Comparison of ENCODE assay signal across 19 mouse cellular contexts in genomic region chr11:116690701-116691575, GRCm38 (mm10). TPM values are rescaled to one million over a fixed set of nuclear protein-coding genes. Genes with fewer than 3 reads are reported as not detected.
DNase-seq lines count a peak whose midpoint lies in the region; ATAC-seq and TF ChIP-seq lines count a peak whose summit lies in the region.
"Had no signal": no experiment of that assay in that cellular context is flagged by ENCODE, and none has a peak within 500 bp of the region (broad histone marks: within the 10 kb centered on the region; RNA-seq: fewer than 3 reads in every experiment).

No protein-coding gene starts in this region.

- WGBS in kidney, adult 2 months, result 48% methylated on average over 18 of the region's 18 CpGs
- WGBS in kidney, embryonic 16.5 days, result 51% methylated on average over 18 of the region's 18 CpGs
- WGBS in intestine, embryonic 14.5 days, result 48% methylated on average over 18 of the region's 18 CpGs
- 60% methylated on average over 18 of the region's 18 CpGs for WGBS in stomach, embryonic 16.5 days
- WGBS in midbrain, embryonic 11.5 days, result 39% methylated on average over 18 of the region's 18 CpGs
- WGBS in thymus, adult 2 months, result 89% methylated on average over 18 of the region's 18 CpGs

- H3K4me2 ChIP-seq in kidney, embryonic 16.5 days (replicated peaks; ENCODE audit: low read depth, low read length), result no peak overlapping the region
- H3K4me2 ChIP-seq in intestine, embryonic 14.5 days (ENCODE audit: low read length), result no peak overlapping the region
- no peak overlapping the region for H3K4me2 ChIP-seq in stomach, embryonic 16.5 days (ENCODE audit: low read depth, low read length)
- no peak overlapping the region for H3K4me2 ChIP-seq in midbrain, embryonic 11.5 days
- H3K4me2 ChIP-seq: forebrain, embryonic 13.5 days; hindbrain, embryonic 13.5 days; midbrain, embryonic 13.5 days; neural tube, embryonic 15.5 days had no signal

- peaks cover 12% of the 10 kb centered on the region; the same call in 1 of the 2 replicates for H3K4me1 ChIP-seq in kidney, adult 2 months (ENCODE audit: control insufficient read depth, insufficient read depth, low read length)
- H3K4me1 ChIP-seq in kidney, embryonic 16.5 days (ENCODE audit: insufficient read depth, low read length), result peaks cover 10% of the 10 kb centered on the region
- peaks cover 8% of the 10 kb centered on the region; the same call in 1 of the 2 replicates for H3K4me1 ChIP-seq in intestine, embryonic 14.5 days (replicated peaks; ENCODE audit: control insufficient read depth, insufficient read depth, low read length)
- H3K4me1 ChIP-seq in stomach, embryonic 16.5 days (ENCODE audit: control insufficient read depth, insufficient read depth, low read length), result peaks cover 6% of the 10 kb centered on the region; the same call in 1 of the 2 replicates
- H3K4me1 ChIP-seq in midbrain, embryonic 11.5 days (ENCODE audit: control insufficient read depth, insufficient read depth, low read length), result peaks cover 9% of the 10 kb centered on the region
- peaks cover 9% of the 10 kb centered on the region for H3K4me1 ChIP-seq in thymus, adult 2 months (replicated peaks; ENCODE audit: control insufficient read depth, insufficient read depth, low read length)

- H3K4me3 ChIP-seq in kidney, adult 2 months (ENCODE audit: insufficient read depth, low read depth, low read length), result no peak overlapping the region
- H3K4me3 ChIP-seq in kidney, embryonic 16.5 days (ENCODE audit: low read length), result no peak overlapping the region
- no peak overlapping the region for H3K4me3 ChIP-seq in intestine, embryonic 14.5 days (ENCODE audit: low read depth, low read length)
- H3K4me3 ChIP-seq in stomach, embryonic 16.5 days (replicated peaks; ENCODE audit: low read length), result no peak overlapping the region
- H3K4me3 ChIP-seq in midbrain, embryonic 11.5 days (ENCODE audit: low read depth, low read length), result no peak overlapping the region
- no peak overlapping the region for H3K4me3 ChIP-seq in thymus, adult 2 months (ENCODE audit: control insufficient read depth, insufficient read depth, low read length)
- H3K4me3 ChIP-seq: embryonic facial prominence, embryonic 10.5 days; forebrain, embryonic 13.5 days; heart, embryonic 10.5 days; hindbrain, embryonic 13.5 days; midbrain, embryonic 13.5 days; myocyte; neural tube, embryonic 15.5 days had no signal

- H3K36me3 ChIP-seq in kidney, adult 2 months (ENCODE audit: control insufficient read depth, insufficient read depth, low read length), result no peaks in the 10 kb centered on the region
- no peaks in the 10 kb centered on the region for H3K36me3 ChIP-seq in kidney, embryonic 16.5 days (ENCODE audit: insufficient read depth, low read length)
- no peaks in the 10 kb centered on the region for H3K36me3 ChIP-seq in intestine, embryonic 14.5 days (ENCODE audit: control insufficient read depth, insufficient read depth, low read length)
- H3K36me3 ChIP-seq in stomach, embryonic 16.5 days (ENCODE audit: control insufficient read depth, insufficient read depth, low read length), result no peaks in the 10 kb centered on the region
- H3K36me3 ChIP-seq in midbrain, embryonic 11.5 days (ENCODE audit: control insufficient read depth, insufficient read depth, low read length), result no peaks in the 10 kb centered on the region
- no peaks in the 10 kb centered on the region for H3K36me3 ChIP-seq in thymus, adult 2 months (ENCODE audit: control insufficient read depth, insufficient read depth, low read length)
- H3K36me3 ChIP-seq: heart, embryonic 10.5 days had no signal

- no peak for ATAC-seq in kidney, embryonic 16.5 days (ENCODE audit: low FRiP score, low TSS enrichment)
- ATAC-seq in intestine, embryonic 14.5 days (replicated peaks; ENCODE audit: low FRiP score, low TSS enrichment, low read depth), result peak; percentile 48
- no peak for ATAC-seq in stomach, embryonic 16.5 days (ENCODE audit: insufficient read depth, low FRiP score)
- ATAC-seq in midbrain, embryonic 11.5 days (ENCODE audit: low FRiP score), result no peak
- ATAC-seq: forebrain, embryonic 13.5 days; liver, postnatal 0 days; midbrain, embryonic 13.5 days had no signal

- peak; percentile 91 for DNase-seq in kidney, adult 2 months
- DNase-seq in intestine, embryonic 14.5 days (ENCODE audit: low spot score), result no peak
- peak; percentile 65 for DNase-seq in kidney, postnatal 14 days
- DNase-seq in midbrain, embryonic 11.5 days (ENCODE audit: low spot score, missing footprints), result no peak
- DNase-seq in thymus, adult 2 months, result no peak
- DNase-seq: cerebellum, postnatal 36 days; heart, postnatal 14 days; liver; liver, postnatal 0 days had no signal

- no peaks in the 10 kb centered on the region for H3K9me3 ChIP-seq in kidney, embryonic 16.5 days (ENCODE audit: low read length)
- H3K9me3 ChIP-seq in intestine, embryonic 14.5 days (ENCODE audit: control insufficient read depth, low read length), result no peaks in the 10 kb centered on the region
- H3K9me3 ChIP-seq in stomach, embryonic 16.5 days (replicated peaks; ENCODE audit: control insufficient read depth, low read length), result no peaks in the 10 kb centered on the region
- H3K9me3 ChIP-seq in midbrain, embryonic 11.5 days (ENCODE audit: control insufficient read depth, low read length), result no peaks in the 10 kb centered on the region
- H3K9me3 ChIP-seq: embryonic facial prominence, embryonic 10.5 days; forebrain, embryonic 13.5 days; heart, embryonic 10.5 days; hindbrain, embryonic 13.5 days; midbrain, embryonic 13.5 days; neural tube, embryonic 15.5 days had no signal

- TF ChIP-seq POLR2A in kidney, adult 2 months (IDR thresholded peaks at IDR 0.05; ENCODE audit: low read depth, low read length), result no peak
- no peak for TF ChIP-seq POLR2A in thymus, adult 2 months (IDR thresholded peaks at IDR 0.05; ENCODE audit: control insufficient read depth, extremely low read depth, insufficient read depth, low read length, poor library complexity)

- no peaks in the 10 kb centered on the region for H3K27me3 ChIP-seq in kidney, adult 2 months (replicated peaks; ENCODE audit: control insufficient read depth, insufficient read depth, low read length)
- peaks cover 17% of the 10 kb centered on the region for H3K27me3 ChIP-seq in kidney, embryonic 16.5 days (ENCODE audit: insufficient read depth, low read length)
- peaks cover 26% of the 10 kb centered on the region for H3K27me3 ChIP-seq in intestine, embryonic 14.5 days (replicated peaks; ENCODE audit: control insufficient read depth, insufficient read depth, low read length)
- H3K27me3 ChIP-seq in stomach, embryonic 16.5 days (ENCODE audit: control insufficient read depth, insufficient read depth, low read length), result peaks cover 3% of the 10 kb centered on the region; the same call in 1 of the 2 replicates
- H3K27me3 ChIP-seq in midbrain, embryonic 11.5 days (ENCODE audit: control insufficient read depth, insufficient read depth, low read length), result peaks cover 27% of the 10 kb centered on the region
- peaks cover 10% of the 10 kb centered on the region; the same call in 1 of the 2 replicates for H3K27me3 ChIP-seq in thymus, adult 2 months (ENCODE audit: control insufficient read depth, insufficient read depth, low read length)

- H3K27ac ChIP-seq in kidney, adult 2 months (ENCODE audit: insufficient read depth, low read depth, low read length), result peak overlapping the region; percentile 87
- no peak overlapping the region for H3K27ac ChIP-seq in kidney, embryonic 16.5 days (ENCODE audit: low read length)
- H3K27ac ChIP-seq in intestine, embryonic 14.5 days (ENCODE audit: low read depth), result no peak overlapping the region
- no peak overlapping the region for H3K27ac ChIP-seq in stomach, embryonic 16.5 days (ENCODE audit: low read length)
- H3K27ac ChIP-seq in midbrain, embryonic 11.5 days (ENCODE audit: low read depth, low read length), result no peak overlapping the region
- no peak overlapping the region for H3K27ac ChIP-seq in thymus, adult 2 months (ENCODE audit: control insufficient read depth, insufficient read depth, low read length)
- H3K27ac ChIP-seq: embryonic facial prominence, embryonic 10.5 days; forebrain, embryonic 13.5 days; heart, embryonic 10.5 days; hindbrain, embryonic 13.5 days; macrophage; midbrain, embryonic 13.5 days; neural tube, embryonic 15.5 days had no signal

- no peak for TF ChIP-seq CTCF in kidney, adult 2 months (conservative IDR thresholded peaks at IDR 0.05; ENCODE audit: insufficient read depth, insufficient read length, low read depth, low read length)
- TF ChIP-seq CTCF in thymus, adult 2 months (IDR thresholded peaks at IDR 0.05; ENCODE audit: borderline replicate concordance, control insufficient read depth, extremely low read depth, insufficient read depth, low read length, poor library complexity), result no peak

- no peak overlapping the region for H3K9ac ChIP-seq in kidney, embryonic 16.5 days (replicated peaks; ENCODE audit: low read length)
- H3K9ac ChIP-seq in intestine, embryonic 14.5 days (ENCODE audit: low read length), result no peak overlapping the region
- H3K9ac ChIP-seq in stomach, embryonic 16.5 days (ENCODE audit: low read length), result 0 out of 2 replicates have a peak overlapping the region, but pooled peaks have one; percentile 36
- no peak overlapping the region for H3K9ac ChIP-seq in midbrain, embryonic 11.5 days (ENCODE audit: low read length)
- H3K9ac ChIP-seq: forebrain, embryonic 13.5 days; hindbrain, embryonic 13.5 days; liver, postnatal 0 days; midbrain, embryonic 13.5 days; neural tube, embryonic 15.5 days had no signal

RNA-seq across cellular contexts. Expression of gene Cygb, which starts 36.8 kb away (rescaled TPM):
- 16.2 and 21.0 TPM in 2 replicates for polyA plus RNA-seq in kidney, adult 2 months (2012; rRNA removed)
- 17.0 and 17.5 TPM in 2 replicates for polyA plus RNA-seq in kidney, embryonic 16.5 days (2015; fragmentation: Nextera tagmentation; extraction: Ambion mirVana)
- polyA plus RNA-seq in intestine, embryonic 14.5 days (2014; fragmentation: Nextera tagmentation; extraction: Ambion mirVana), result 14.5 and 16.4 TPM in 2 replicates
- 19.6 and 24.8 TPM in 2 replicates for polyA plus RNA-seq in stomach, embryonic 16.5 days (2015; fragmentation: Nextera tagmentation; extraction: Ambion mirVana)
- polyA plus RNA-seq in midbrain, embryonic 11.5 days (2014; fragmentation: Nextera tagmentation; extraction: Ambion mirVana), result 1.7 and 2.1 TPM in 2 replicates
- polyA plus RNA-seq in thymus, adult 2 months (2012; rRNA removed), result 9.4 and 14.0 TPM in 2 replicates
- polyA plus RNA-seq: macrophage had no signal

RNA-seq across cellular contexts. Expression of gene Prcd, which starts 37.6 kb away (rescaled TPM):
- 0.44 and 0.52 TPM in 2 replicates for polyA plus RNA-seq in kidney, adult 2 months (2012; rRNA removed)
- 1.3 and 1.5 TPM in 2 replicates for polyA plus RNA-seq in kidney, embryonic 16.5 days (2015; fragmentation: Nextera tagmentation; extraction: Ambion mirVana)
- 0.75 and 1.8 TPM in 2 replicates for polyA plus RNA-seq in intestine, embryonic 14.5 days (2014; fragmentation: Nextera tagmentation; extraction: Ambion mirVana)
- polyA plus RNA-seq in stomach, embryonic 16.5 days (2015; fragmentation: Nextera tagmentation; extraction: Ambion mirVana), result 1.1 and 1.6 TPM in 2 replicates
- polyA plus RNA-seq in midbrain, embryonic 11.5 days (2014; fragmentation: Nextera tagmentation; extraction: Ambion mirVana), result 0.22 and 1.0 TPM in 2 replicates
- polyA plus RNA-seq in thymus, adult 2 months (2012; rRNA removed), result 0.36 and 0.97 TPM in 2 replicates
- polyA plus RNA-seq: macrophage had no signal

Comparison
In these comparisons a context has a peak if more than half of its experiments do, and no peak if none do; other contexts are left out.
1. DNase-seq: peak in kidney, adult 2 months (single experiment) and kidney, postnatal 14 days (single experiment); none in intestine, embryonic 14.5 days (single experiment), midbrain, embryonic 11.5 days (single experiment) and thymus, adult 2 months (single experiment).